Mouse (Mus musculus): ENCODE results near the gene Togaram1. TPM values are rescaled to one million over a fixed set of nuclear protein-coding genes. Genes with fewer than 3 reads are reported as not detected.

The Togaram1 gene
- polyA plus RNA-seq (2015; fragmentation: Nextera tagmentation; extraction: Ambion mirVana): 4.7 and 6.1 TPM in 2 replicates

- 0 out of 2 replicates have a peak, but pooled peaks cover under 1% of the 10 kb centered on the region for H3K36me3 ChIP-seq (replicated peaks; ENCODE audit: insufficient read depth, low read length)
- peak within 1 kb of the TSS; percentile 96 for H3K4me2 ChIP-seq (ENCODE audit: low read depth, low read length)
- no peaks in the 10 kb centered on the region for H3K9me3 ChIP-seq (ENCODE audit: low read length)
- H3K9ac ChIP-seq (replicated peaks): peak within 1 kb of the TSS; percentile 96
- 0% methylated on average over 39 of the region's 45 CpGs for WGBS (ENCODE audit: insufficient replicate concordance)
- peak within 1 kb of the TSS; percentile 91 for H3K27ac ChIP-seq (ENCODE audit: low read depth)
- H3K4me3 ChIP-seq (ENCODE audit: low read depth, low read length): peak within 1 kb of the TSS; percentile 96
- DNase-seq: peak; percentile 99
- no peak for TF ChIP-seq CTCF (IDR thresholded peaks at IDR 0.05; ENCODE audit: low read depth)
- TF ChIP-seq EP300 (IDR thresholded peaks at IDR 0.05; ENCODE audit: low read depth): peak; percentile 71
- H3K27me3 ChIP-seq (ENCODE audit: insufficient read depth, low read length): no peaks in the 10 kb centered on the region
- ATAC-seq: peak; percentile 97
- H3K4me1 ChIP-seq (ENCODE audit: insufficient read depth): peaks cover 21% of the 10 kb centered on the region
Observed at GRCm38 (mm10) chr12:64965124-64966026, at the start of gene Togaram1, which contains the start of gene Klhl28. Gene Togaram1, plus strand, starts transcription at chr12:64965804. Gene Klhl28, minus strand, starts transcription at chr12:64965534.

DNA sequence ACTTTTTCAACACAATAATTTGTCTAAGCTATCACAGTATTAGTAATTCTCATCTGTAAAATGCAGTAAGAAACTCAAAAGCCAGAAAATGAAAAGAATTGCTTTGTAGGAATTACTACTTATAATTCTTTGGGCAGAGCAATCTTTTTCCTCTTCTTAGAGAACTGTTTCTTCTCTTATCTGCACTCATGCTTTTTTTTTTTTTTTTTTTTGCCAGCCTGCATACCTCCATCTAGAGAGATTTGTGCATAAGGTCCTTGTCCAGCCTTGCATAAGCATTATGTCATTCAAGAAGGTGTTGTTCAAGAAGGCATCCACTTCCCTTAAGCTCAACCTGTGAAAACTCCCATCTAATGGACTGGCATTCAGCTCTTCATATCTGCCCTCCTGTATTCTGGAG, 48.9 kb upstream of the Togaram1 start:
- Histone ChIP-seq H3K4me2 (ENCODE audit: low read depth, low read length) (no peak overlapping the region), H3K9ac (replicated peaks) (no peak overlapping the region), H3K27me3 (ENCODE audit: insufficient read depth, low read length) (no peaks in the 10 kb centered on the region), H3K27ac (ENCODE audit: low read depth) (no peak overlapping the region), H3K4me1 (ENCODE audit: insufficient read depth) (peaks cover 6% of the 10 kb centered on the region), H3K36me3 (replicated peaks; ENCODE audit: insufficient read depth, low read length) (no peaks in the 10 kb centered on the region), H3K4me3 (ENCODE audit: low read depth, low read length) (no peak overlapping the region), H3K9me3 (ENCODE audit: low read length) (no peaks in the 10 kb centered on the region)
- no peak for DNase-seq
- TF ChIP-seq EP300 (IDR thresholded peaks at IDR 0.05; ENCODE audit: low read depth) (no peak), CTCF (IDR thresholded peaks at IDR 0.05; ENCODE audit: low read depth) (no peak)
- ATAC-seq: no peak

DNA sequence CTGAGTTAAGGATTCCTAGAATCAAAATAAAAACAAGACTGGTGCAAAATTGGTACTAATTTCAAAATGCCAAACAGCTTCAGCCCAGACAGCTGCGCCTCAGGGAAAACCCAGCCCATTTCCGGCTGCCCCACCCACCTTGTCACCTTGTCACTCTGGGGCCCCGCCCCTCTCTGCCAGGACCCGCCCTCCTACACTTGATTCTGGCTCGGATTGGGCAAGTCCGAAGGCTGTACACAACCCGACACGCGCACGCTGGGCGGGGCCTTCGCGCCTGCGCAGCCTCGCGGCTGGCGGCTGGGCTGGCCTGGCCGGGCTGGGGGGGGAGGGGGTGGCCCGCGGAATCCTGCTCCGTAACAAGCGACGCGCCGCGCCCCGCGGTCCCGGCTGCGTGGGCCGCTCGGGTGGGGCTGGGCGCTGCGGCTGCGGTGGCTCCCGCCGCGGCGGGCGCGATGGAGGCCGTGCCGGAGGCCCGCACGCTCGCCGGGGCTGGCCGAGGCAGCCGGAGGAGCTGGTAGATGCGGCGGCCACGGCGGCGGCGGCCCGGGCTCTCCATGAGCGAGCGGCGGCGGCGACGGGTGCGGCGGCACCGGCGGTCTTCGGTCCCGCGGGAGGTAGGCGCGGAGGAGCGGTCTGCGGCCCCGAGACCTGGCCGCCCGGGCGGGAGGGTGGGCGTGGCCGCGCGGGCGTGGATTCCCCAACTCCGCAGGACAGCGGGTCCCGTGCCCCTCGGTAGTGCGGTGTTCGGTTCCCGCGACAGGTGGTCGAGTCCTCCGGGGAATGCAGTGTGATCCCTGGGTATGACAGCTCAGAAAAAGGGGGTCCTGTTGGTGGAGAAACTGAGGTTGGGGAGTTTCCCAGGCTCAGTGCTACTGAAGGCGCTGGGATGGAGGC, 47.8 kb upstream of the Togaram1 start, which contains the start of gene Gm527:
TSS of gene Gm527 (plus strand) at position 329 of the 894 bp plus-strand sequence.
- no peaks in the 10 kb centered on the region for H3K36me3 ChIP-seq (replicated peaks; ENCODE audit: insufficient read depth, low read length)
- H3K4me3 ChIP-seq (ENCODE audit: low read depth, low read length): peak within 1 kb of the TSS; percentile 77
- TF ChIP-seq CTCF (IDR thresholded peaks at IDR 0.05; ENCODE audit: low read depth) (no peak), EP300 (IDR thresholded peaks at IDR 0.05; ENCODE audit: low read depth) (no peak)
- H3K9me3 ChIP-seq (ENCODE audit: low read length): no peaks in the 10 kb centered on the region
- peak within 1 kb of the TSS; percentile 92 for H3K4me2 ChIP-seq (ENCODE audit: low read depth, low read length)
- DNase-seq: peak; percentile 98
- under 1% methylated on average over 40 of the region's 93 CpGs for WGBS (ENCODE audit: insufficient replicate concordance)
- H3K9ac ChIP-seq (replicated peaks): peak within 1 kb of the TSS; percentile 79
- H3K27me3 ChIP-seq (ENCODE audit: insufficient read depth, low read length): no peaks in the 10 kb centered on the region
- ATAC-seq: peak; percentile 100
- H3K27ac ChIP-seq (ENCODE audit: low read depth): no peak within 1 kb of the TSS
- peaks cover 6% of the 10 kb centered on the region for H3K4me1 ChIP-seq (ENCODE audit: insufficient read depth)

GRCm38 (mm10) chr12:64937493-64937892, 28.1 kb upstream of the Togaram1 start:
- Histone ChIP-seq H3K27ac (ENCODE audit: low read depth) (no peak overlapping the region), H3K9me3 (ENCODE audit: low read length) (no peaks in the 10 kb centered on the region), H3K4me3 (ENCODE audit: low read depth, low read length) (no peak overlapping the region), H3K36me3 (replicated peaks; ENCODE audit: insufficient read depth, low read length) (no peaks in the 10 kb centered on the region), H3K4me1 (ENCODE audit: insufficient read depth) (no peaks in the 10 kb centered on the region), H3K27me3 (ENCODE audit: insufficient read depth, low read length) (no peaks in the 10 kb centered on the region), H3K9ac (replicated peaks) (no peak overlapping the region), H3K4me2 (ENCODE audit: low read depth, low read length) (no peak overlapping the region)
- ATAC-seq: no peak
- DNase-seq: peak; percentile 28
- WGBS (ENCODE audit: insufficient replicate concordance): 80% methylated on average over 2 of the region's 2 CpGs
- no peak for TF ChIP-seq EP300 (IDR thresholded peaks at IDR 0.05; ENCODE audit: low read depth)
- TF ChIP-seq CTCF (IDR thresholded peaks at IDR 0.05; ENCODE audit: low read depth): peak; percentile 67

DNA sequence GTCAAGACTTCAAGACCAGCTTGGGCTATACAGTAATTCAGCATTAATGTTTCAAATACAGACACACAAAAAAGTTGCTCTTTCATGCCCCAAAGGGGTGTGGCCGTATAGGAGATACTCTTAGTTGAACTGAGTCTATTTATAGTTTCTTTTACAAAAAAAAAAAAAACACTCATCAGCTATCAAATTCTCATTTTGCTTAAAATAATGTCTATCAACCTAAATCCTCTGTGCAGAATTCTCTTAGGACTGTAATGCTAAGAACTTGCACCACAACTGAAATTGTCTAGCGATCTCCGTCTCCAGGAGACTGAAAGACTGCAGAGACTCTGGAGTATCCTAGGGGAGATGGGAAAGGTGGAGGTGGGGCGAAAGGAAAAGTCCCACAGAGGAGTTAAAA, 1.0 kb upstream of the Togaram1 start:
- Histone ChIP-seq H3K4me2 (ENCODE audit: low read depth, low read length) (peak overlapping the region; percentile 82), H3K27ac (ENCODE audit: low read depth) (peak overlapping the region; percentile 56), H3K4me1 (ENCODE audit: insufficient read depth) (peaks cover 19% of the 10 kb centered on the region), H3K9ac (replicated peaks) (peak overlapping the region; percentile 61), H3K4me3 (ENCODE audit: low read depth, low read length) (peak overlapping the region; percentile 96), H3K9me3 (ENCODE audit: low read length) (no peaks in the 10 kb centered on the region), H3K36me3 (replicated peaks; ENCODE audit: insufficient read depth, low read length) (no peaks in the 10 kb centered on the region), H3K27me3 (ENCODE audit: insufficient read depth, low read length) (no peaks in the 10 kb centered on the region)
- WGBS (ENCODE audit: insufficient replicate concordance): 11% methylated on average over 4 of the region's 4 CpGs
- no peak for ATAC-seq
- no peak for TF ChIP-seq CTCF (IDR thresholded peaks at IDR 0.05; ENCODE audit: low read depth)
- no peak for TF ChIP-seq EP300 (IDR thresholded peaks at IDR 0.05; ENCODE audit: low read depth)
- no peak for DNase-seq
